Mouse (Mus musculus): ENCODE results near the gene Olfr303. TPM values are rescaled to one million over a fixed set of nuclear protein-coding genes. Genes with fewer than 3 reads are reported as not detected.

The Olfr303 gene
- 3.3 TPM for polyA plus RNA-seq (2014; fragmentation: Illumina TruSeq; extraction: RNeasy Lipid Tissue Mini Kit (QIAGEN cat#74804); ENCODE audit: low read depth, low replicate concordance)

GRCm38 (mm10) chr7:86397689-86398088 is at the start of gene Olfr303:
Gene Olfr303, minus strand, starts transcription at chr7:86397789.

GRCm38 (mm10) chr7:86403546-86403945 is 6.0 kb upstream of the Olfr303 start, which contains the start of gene Olfr301:
Gene Olfr301, plus strand, starts transcription at chr7:86403846.

GRCm38 (mm10) chr7:86386558-86386957 is 11.0 kb downstream of the Olfr303 start, which contains the start of gene Olfr304:
Gene Olfr304, minus strand, starts transcription at chr7:86386658.

DNA sequence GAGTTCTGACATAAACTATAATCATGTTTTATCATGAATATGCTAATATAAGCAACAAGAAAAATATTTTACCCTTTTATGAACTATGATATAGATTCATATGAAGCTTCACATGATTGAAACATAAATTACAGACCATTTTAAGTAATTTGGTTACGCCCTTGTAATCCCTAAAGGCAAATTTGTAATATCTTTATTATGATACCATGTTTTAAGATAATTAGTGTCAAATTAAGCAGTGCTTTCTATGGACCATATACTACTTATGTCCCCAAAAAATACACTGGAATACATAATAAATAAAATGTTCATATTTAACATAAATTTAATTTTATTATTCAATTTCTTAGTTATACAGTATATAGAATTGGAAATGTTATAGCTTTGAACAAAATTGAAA is 30.8 kb downstream of the Olfr303 start, which contains the start of gene Olfr305:
Gene Olfr305 (minus strand): TSS at position 101 of the 400 bp plus-strand sequence.

Other genes with a start within 250 kb of the Olfr303 start
- not detected for gene Vmn2r75, start 226.0 kb downstream of the Olfr303 start, polyA plus RNA-seq (2014; fragmentation: Illumina TruSeq; extraction: RNeasy Lipid Tissue Mini Kit (QIAGEN cat#74804); ENCODE audit: low read depth, low replicate concordance)
- 0.03 TPM for gene Vmn2r76, start 151.5 kb downstream of the Olfr303 start, polyA plus RNA-seq (2014; fragmentation: Illumina TruSeq; extraction: RNeasy Lipid Tissue Mini Kit (QIAGEN cat#74804); ENCODE audit: low read depth, low replicate concordance)
- 0.20 TPM for gene Olfr310, start 120.6 kb downstream of the Olfr303 start, polyA plus RNA-seq (2014; fragmentation: Illumina TruSeq; extraction: RNeasy Lipid Tissue Mini Kit (QIAGEN cat#74804); ENCODE audit: low read depth, low replicate concordance)
- gene Olfr309, start 84.1 kb downstream of the Olfr303 start, polyA plus RNA-seq (2014; fragmentation: Illumina TruSeq; extraction: RNeasy Lipid Tissue Mini Kit (QIAGEN cat#74804); ENCODE audit: low read depth, low replicate concordance): 0.28 TPM
- 0.10 TPM for gene Olfr308, start 72.2 kb downstream of the Olfr303 start, polyA plus RNA-seq (2014; fragmentation: Illumina TruSeq; extraction: RNeasy Lipid Tissue Mini Kit (QIAGEN cat#74804); ENCODE audit: low read depth, low replicate concordance)
- gene Olfr307, start 60.2 kb downstream of the Olfr303 start, polyA plus RNA-seq (2014; fragmentation: Illumina TruSeq; extraction: RNeasy Lipid Tissue Mini Kit (QIAGEN cat#74804); ENCODE audit: low read depth, low replicate concordance): 0.31 TPM
- gene Olfr305, start 30.9 kb downstream of the Olfr303 start, polyA plus RNA-seq (2014; fragmentation: Illumina TruSeq; extraction: RNeasy Lipid Tissue Mini Kit (QIAGEN cat#74804); ENCODE audit: low read depth, low replicate concordance): 0.10 TPM
- not detected for gene Olfr304, start 11.1 kb downstream of the Olfr303 start, polyA plus RNA-seq (2014; fragmentation: Illumina TruSeq; extraction: RNeasy Lipid Tissue Mini Kit (QIAGEN cat#74804); ENCODE audit: low read depth, low replicate concordance)
- gene Olfr301, start 6.1 kb upstream of the Olfr303 start, polyA plus RNA-seq (2014; fragmentation: Illumina TruSeq; extraction: RNeasy Lipid Tissue Mini Kit (QIAGEN cat#74804); ENCODE audit: low read depth, low replicate concordance): 0.62 TPM
- gene Olfr299, start 62.1 kb upstream of the Olfr303 start, polyA plus RNA-seq (2014; fragmentation: Illumina TruSeq; extraction: RNeasy Lipid Tissue Mini Kit (QIAGEN cat#74804); ENCODE audit: low read depth, low replicate concordance): not detected
- not detected for gene Olfr298, start 94.7 kb upstream of the Olfr303 start, polyA plus RNA-seq (2014; fragmentation: Illumina TruSeq; extraction: RNeasy Lipid Tissue Mini Kit (QIAGEN cat#74804); ENCODE audit: low read depth, low replicate concordance)
- gene Olfr297, start 122.2 kb upstream of the Olfr303 start, polyA plus RNA-seq (2014; fragmentation: Illumina TruSeq; extraction: RNeasy Lipid Tissue Mini Kit (QIAGEN cat#74804); ENCODE audit: low read depth, low replicate concordance): not detected
- not detected for gene Olfr295, start 186.1 kb upstream of the Olfr303 start, polyA plus RNA-seq (2014; fragmentation: Illumina TruSeq; extraction: RNeasy Lipid Tissue Mini Kit (QIAGEN cat#74804); ENCODE audit: low read depth, low replicate concordance)
- not detected for gene Olfr294, start 218.9 kb upstream of the Olfr303 start, polyA plus RNA-seq (2014; fragmentation: Illumina TruSeq; extraction: RNeasy Lipid Tissue Mini Kit (QIAGEN cat#74804); ENCODE audit: low read depth, low replicate concordance)